Comparison of ENCODE assay signal across 20 mouse cellular contexts in genomic region chr16:33588845-33589244, GRCm38 (mm10).
A peak's percentile ranks its signal among the peaks of the same experiment; 100 is the strongest.
DNase-seq lines count a peak whose midpoint lies in the region; ATAC-seq and TF ChIP-seq lines count a peak whose summit lies in the region.
"Had no signal": no experiment of that assay in that cellular context is flagged by ENCODE, and none has a peak within 500 bp of the region (broad histone marks: within the 10 kb centered on the region; RNA-seq: fewer than 3 reads in every experiment).

No protein-coding gene starts in this region.

- H3K4me2 ChIP-seq in hindbrain, embryonic 14.5 days (replicated peaks), result no peak overlapping the region
- H3K4me2 ChIP-seq in kidney, postnatal 0 days (ENCODE audit: low read length), result no peak overlapping the region
- H3K4me2 ChIP-seq in embryonic facial prominence, embryonic 12.5 days (replicated peaks), result no peak overlapping the region
- H3K4me2 ChIP-seq: embryonic facial prominence, embryonic 15.5 days; heart, embryonic 13.5 days; hindbrain, embryonic 13.5 days had no signal

- intact Hi-C loops in heart, postnatal 14 days (cut with DNase I), result no loop called here

- H3K9ac ChIP-seq in hindbrain, embryonic 14.5 days, result no peak overlapping the region
- H3K9ac ChIP-seq in kidney, postnatal 0 days (ENCODE audit: low read depth, low read length), result no peak overlapping the region
- no peak overlapping the region for H3K9ac ChIP-seq in embryonic facial prominence, embryonic 12.5 days
- H3K9ac ChIP-seq: embryonic facial prominence, embryonic 15.5 days; heart, embryonic 13.5 days; hindbrain, embryonic 13.5 days had no signal

- TF ChIP-seq CTCF in kidney, postnatal 0 days (IDR thresholded peaks at IDR 0.05; ENCODE audit: low read depth), result no peak

- no peaks in the 10 kb centered on the region for H3K9me3 ChIP-seq in hindbrain, embryonic 10.5 days
- no peaks in the 10 kb centered on the region for H3K9me3 ChIP-seq in hindbrain, embryonic 14.5 days (ENCODE audit: control insufficient read depth, low read length)
- no peaks in the 10 kb centered on the region for H3K9me3 ChIP-seq in kidney, postnatal 0 days (replicated peaks; ENCODE audit: low read length)
- no peaks in the 10 kb centered on the region for H3K9me3 ChIP-seq in embryonic facial prominence, embryonic 12.5 days
- H3K9me3 ChIP-seq: embryonic facial prominence, embryonic 15.5 days; heart, embryonic 13.5 days; hindbrain, embryonic 13.5 days had no signal

- no peaks in the 10 kb centered on the region for H3K27me3 ChIP-seq in hindbrain, embryonic 10.5 days (ENCODE audit: insufficient read depth, poor library complexity, severe bottlenecking)
- H3K27me3 ChIP-seq in hindbrain, embryonic 14.5 days (ENCODE audit: control insufficient read depth, insufficient read depth, low read length), result no peaks in the 10 kb centered on the region
- no peaks in the 10 kb centered on the region for H3K27me3 ChIP-seq in kidney, postnatal 0 days (ENCODE audit: insufficient read depth, low read length)
- no peaks in the 10 kb centered on the region for H3K27me3 ChIP-seq in embryonic facial prominence, embryonic 12.5 days
- H3K27me3 ChIP-seq: CH12.LX; embryonic facial prominence, embryonic 15.5 days; heart, embryonic 13.5 days; hindbrain, embryonic 13.5 days; Patski had no signal

- peak overlapping the region; percentile 82 for H3K27ac ChIP-seq in hindbrain, embryonic 10.5 days
- no peak overlapping the region for H3K27ac ChIP-seq in hindbrain, embryonic 14.5 days
- peak overlapping the region; percentile 25; the same call in 1 of the 2 replicates for H3K27ac ChIP-seq in kidney, postnatal 0 days
- peak overlapping the region; percentile 19; the same call in 1 of the 2 replicates for H3K27ac ChIP-seq in embryonic facial prominence, embryonic 12.5 days
- H3K27ac ChIP-seq: embryonic facial prominence, embryonic 15.5 days; heart, embryonic 13.5 days; hindbrain, embryonic 13.5 days had no signal

- 80% methylated on average over 2 of the region's 2 CpGs for WGBS in hindbrain, embryonic 10.5 days
- 64% methylated on average over 2 of the region's 2 CpGs for WGBS in hindbrain, embryonic 14.5 days
- 27% methylated on average over 2 of the region's 2 CpGs for WGBS in kidney, postnatal 0 days
- WGBS in embryonic facial prominence, embryonic 12.5 days, result 85% methylated on average over 2 of the region's 2 CpGs

- no peak for DNase-seq in hindbrain, embryonic 10.5 days (ENCODE audit: low spot score)
- no peak for DNase-seq in hindbrain, embryonic 14.5 days (ENCODE audit: low spot score)
- peak; percentile 78 for DNase-seq in kidney, postnatal 0 days (ENCODE audit: low spot score)
- DNase-seq in kidney, adult 9 months, result no peak
- no peak for DNase-seq in heart, postnatal 14 days
- DNase-seq: adrenal gland, adult 2 months; adrenal gland, postnatal 25 days; cerebellum, adult 18-20 months; cerebellum, adult 9-11 months; cerebellum, postnatal 36 days; gastrocnemius, postnatal 14 days; heart, postnatal 4 days had no signal

- no peak overlapping the region for H3K4me3 ChIP-seq in hindbrain, embryonic 10.5 days
- no peak overlapping the region for H3K4me3 ChIP-seq in hindbrain, embryonic 14.5 days (replicated peaks; ENCODE audit: low read length)
- no peak overlapping the region for H3K4me3 ChIP-seq in kidney, postnatal 0 days (replicated peaks; ENCODE audit: low read depth, low read length)
- H3K4me3 ChIP-seq in embryonic facial prominence, embryonic 12.5 days, result no peak overlapping the region
- H3K4me3 ChIP-seq: embryonic facial prominence, embryonic 15.5 days; erythroblast, embryonic 14.5 days; heart, embryonic 13.5 days; hindbrain, embryonic 13.5 days had no signal

- ATAC-seq in hindbrain, embryonic 14.5 days (ENCODE audit: low FRiP score), result no peak
- ATAC-seq in kidney, postnatal 0 days (replicated peaks; ENCODE audit: low FRiP score, low read depth), result no peak; the same call in 1 of the 2 replicates
- no peak for ATAC-seq in embryonic facial prominence, embryonic 12.5 days (ENCODE audit: insufficient number of reproducible peaks, insufficient read depth, low FRiP score, low TSS enrichment)
- ATAC-seq: forebrain, embryonic 16.5 days; Patski had no signal

- H3K4me1 ChIP-seq in hindbrain, embryonic 10.5 days (replicated peaks), result peaks cover 68% of the 10 kb centered on the region
- peaks cover 15% of the 10 kb centered on the region for H3K4me1 ChIP-seq in hindbrain, embryonic 14.5 days (replicated peaks; ENCODE audit: control insufficient read depth, insufficient read depth, low read length)
- peaks cover 37% of the 10 kb centered on the region for H3K4me1 ChIP-seq in kidney, postnatal 0 days (replicated peaks; ENCODE audit: insufficient read depth, low read length)
- H3K4me1 ChIP-seq in embryonic facial prominence, embryonic 12.5 days, result peaks cover 16% of the 10 kb centered on the region

- no peaks in the 10 kb centered on the region for H3K36me3 ChIP-seq in hindbrain, embryonic 10.5 days
- H3K36me3 ChIP-seq in hindbrain, embryonic 14.5 days (replicated peaks; ENCODE audit: control insufficient read depth, insufficient read depth), result no peaks in the 10 kb centered on the region
- no peaks in the 10 kb centered on the region for H3K36me3 ChIP-seq in kidney, postnatal 0 days (ENCODE audit: insufficient read depth, low read length)
- no peaks in the 10 kb centered on the region for H3K36me3 ChIP-seq in embryonic facial prominence, embryonic 12.5 days
- H3K36me3 ChIP-seq: embryonic facial prominence, embryonic 15.5 days; heart, embryonic 13.5 days; hindbrain, embryonic 13.5 days had no signal
